Mouse (Mus musculus) kidney, adult 2 months (tissue): ENCODE results near the gene Cirbp. TPM values are rescaled to one million over a fixed set of nuclear protein-coding genes. Genes with fewer than 3 reads are reported as not detected.

ENCODE experiments used
- DNase-seq: peaks from one replicate; pipeline ENCODE4 v3.0.0; 2021
- H3K27ac ChIP-seq: fragments of 200-500 bp; 2 replicates; pipeline ENCODE4 v1.5.1; 2012; ENCODE audit warnings: low read depth, low read length, control low read depth, inconsistent platforms; ENCODE audit not compliant: insufficient read depth
- H3K27me3 ChIP-seq: fragments of 200-500 bp; replicated peaks from 2 replicates; pipeline ENCODE4 v1.6.1; 2012; ENCODE audit warnings: mild to moderate bottlenecking, moderate library complexity, low read length, inconsistent platforms; ENCODE audit not compliant: control insufficient read depth, insufficient read depth
- H3K36me3 ChIP-seq: fragments of 200-500 bp; 2 replicates; pipeline ENCODE4 v1.6.1; 2012; ENCODE audit warnings: mild to moderate bottlenecking, moderate library complexity, low read length, inconsistent platforms; ENCODE audit not compliant: control insufficient read depth, insufficient read depth
- H3K4me1 ChIP-seq: fragments of 200-500 bp; 2 replicates; pipeline ENCODE4 v1.6.1; 2011; ENCODE audit warnings: low read length; ENCODE audit not compliant: control insufficient read depth, insufficient read depth
- H3K4me3 ChIP-seq: fragments of 200-500 bp; 2 replicates; pipeline ENCODE4 v1.5.1; 2011; ENCODE audit warnings: mild to moderate bottlenecking, low read depth, low read length, control low read depth; ENCODE audit not compliant: insufficient read depth
- CTCF ChIP-seq: fragments of 200-500 bp; conservative IDR thresholded peaks from 2 replicates; pipeline ENCODE4 v1.5.1; 2011; ENCODE audit warnings: low read depth, mild to moderate bottlenecking, control low read depth, low read length, moderate library complexity, mixed read lengths; ENCODE audit not compliant: insufficient read depth, insufficient read length
- POLR2A ChIP-seq: fragments of 200-500 bp; IDR thresholded peaks from one replicate; pipeline ENCODE4 v1.6.1; 2011; ENCODE audit warnings: low read depth, low read length, control low read depth
- WGBS: fragments of 180-500 bp; shearing (Covaris S2); methylation state at CpG from one replicate; pipeline ENCODE4 v1.1.7; 2018; 5-methylcytosine and 5-hydroxymethylcytosine counted together
- polyA plus RNA-seq: library from polyadenylated mRNA; depleted of rRNA; stranded (reverse); fragments of >200 nt; gene quantifications from 2 replicates; pipeline ENCODE4 v1.2.3, GENCODE M21; 2012

Cirbp gene
- polyA plus RNA-seq, 1 experiment = 86.7 TPM

DNA sequence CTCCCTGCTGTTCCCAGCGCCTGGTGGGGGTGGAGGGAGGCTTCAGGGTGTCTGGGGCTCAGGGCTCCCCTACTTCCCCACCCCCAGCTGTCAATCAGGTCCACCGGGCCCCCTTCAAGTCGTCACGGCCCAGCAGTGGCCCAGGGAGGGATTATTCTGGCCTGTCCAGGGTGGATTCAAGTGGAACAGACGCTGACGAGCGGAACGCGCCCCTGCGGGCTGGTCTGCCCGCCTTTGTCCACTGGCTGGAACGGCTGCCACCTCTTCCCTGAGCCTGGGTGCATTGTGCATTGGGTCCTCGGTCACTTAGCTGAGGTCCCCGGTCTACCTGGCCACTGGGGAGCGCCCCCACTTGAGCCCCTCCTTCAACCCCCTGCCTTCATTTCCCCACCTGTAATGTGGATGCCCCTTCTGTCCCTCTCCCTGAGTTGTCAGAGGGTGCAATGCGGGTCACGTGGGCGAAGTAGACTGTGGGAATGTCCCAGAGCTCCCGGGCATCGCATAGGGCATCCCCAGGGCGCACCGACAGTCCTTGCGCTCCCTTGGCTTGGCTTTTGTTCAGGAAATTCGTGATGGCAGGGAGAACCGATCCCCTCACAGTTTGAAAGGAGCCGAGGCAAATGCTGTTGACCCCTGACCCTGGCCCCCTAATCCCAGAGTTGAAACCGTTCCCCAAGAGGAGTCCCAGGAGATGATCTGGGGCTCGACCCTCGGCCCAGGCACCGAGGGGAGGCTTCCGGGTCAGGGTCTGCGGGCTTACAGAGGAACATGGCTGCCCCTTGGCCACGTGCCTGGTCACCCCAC lies 31.2 kb downstream of the Cirbp start:
- Histone ChIP-seq H3K36me3 (no peaks in the 10 kb centered on the region), H3K4me3 (no peak overlapping the region), H3K27me3 (no peaks in the 10 kb centered on the region), H3K27ac (no peak overlapping the region), H3K4me1 (no peaks in the 10 kb centered on the region)
- no peak for DNase-seq
- WGBS = 59% methylated on average over 33 of the region's 33 CpGs
- TF ChIP-seq CTCF (no peak), POLR2A (no peak)

DNA sequence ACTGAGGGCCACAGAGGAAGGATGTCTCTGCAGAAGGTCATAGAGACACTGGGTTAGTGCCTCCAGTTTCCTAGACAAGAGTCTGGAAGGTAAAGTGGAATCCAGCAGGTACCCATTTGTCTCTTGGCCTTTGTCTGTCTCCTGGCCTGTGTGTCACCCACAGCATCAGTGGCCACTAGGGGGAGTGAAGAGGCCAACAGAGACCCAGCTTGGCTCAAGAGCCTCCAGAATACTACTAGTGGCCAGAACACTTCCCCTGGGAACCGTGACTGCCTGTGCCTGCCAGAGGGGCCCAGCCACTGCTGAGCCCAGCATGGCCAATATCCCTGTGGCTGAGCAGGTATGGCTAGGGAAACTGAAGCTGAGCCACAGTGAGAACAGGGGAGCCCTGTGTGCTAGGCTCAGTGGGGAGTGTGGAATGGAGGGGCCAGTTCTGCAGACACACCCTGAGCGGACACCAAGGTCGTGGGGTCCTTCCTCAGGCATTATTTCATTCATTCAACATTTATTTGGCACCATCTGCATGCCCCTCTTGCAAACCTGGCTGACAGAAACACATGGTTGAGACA lies 33.7 kb downstream of the Cirbp start:
- Histone ChIP-seq H3K27ac (no peak overlapping the region), H3K4me1 (no peaks in the 10 kb centered on the region), H3K36me3 (no peaks in the 10 kb centered on the region), H3K27me3 (no peaks in the 10 kb centered on the region), H3K4me3 (no peak overlapping the region)
- 52% methylated on average over 3 of the region's 3 CpGs for WGBS
- TF ChIP-seq CTCF (peak; percentile 91), POLR2A (no peak)
- peak; percentile 94 for DNase-seq

DNA sequence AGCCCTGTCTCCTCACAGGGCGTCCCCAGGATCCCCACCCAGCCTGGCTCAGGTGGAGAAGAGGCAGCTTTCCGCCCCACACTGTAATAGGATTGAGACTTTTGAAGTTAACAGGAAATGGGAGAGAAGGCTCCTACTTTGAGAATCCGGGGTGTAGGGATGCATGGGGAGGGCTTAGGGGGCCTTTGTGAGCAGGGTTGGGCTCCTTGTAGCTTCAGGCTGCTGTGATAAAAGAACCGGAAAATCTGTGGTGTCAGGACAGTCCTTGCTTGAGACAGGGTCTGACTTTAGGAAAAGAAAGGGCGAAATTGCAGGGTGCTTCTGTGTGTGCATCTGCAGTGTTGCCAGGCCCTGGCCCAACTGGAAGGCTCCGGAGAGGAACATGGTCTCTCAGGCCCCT lies 34.7 kb downstream of the Cirbp start:
- Histone ChIP-seq H3K4me3 (no peak overlapping the region), H3K36me3 (no peaks in the 10 kb centered on the region), H3K27me3 (no peaks in the 10 kb centered on the region), H3K4me1 (no peaks in the 10 kb centered on the region), H3K27ac (no peak overlapping the region)
- no peak for DNase-seq
- no peak for TF ChIP-seq CTCF
- no peak for TF ChIP-seq POLR2A
- 87% methylated on average over 6 of the region's 6 CpGs for whole genome bisulfite sequencing

- H3K4me3 ChIP-seq = no peak overlapping the region
- no peaks in the 10 kb centered on the region for H3K36me3 ChIP-seq
- no peaks in the 10 kb centered on the region for H3K4me1 ChIP-seq
- 47% methylated on average over 7 of the region's 7 CpGs for WGBS
- no peak overlapping the region for H3K27ac ChIP-seq
- H3K27me3 ChIP-seq = no peaks in the 10 kb centered on the region
- DNase-seq = no peak
- no peak for TF ChIP-seq CTCF
- no peak for TF ChIP-seq POLR2A
These were observed 38.3 kb downstream of the Cirbp start for GRCm38 (mm10) chr10:80204055-80204454.

- 91% methylated on average over 1 of the region's 1 CpGs for WGBS
- H3K27me3 ChIP-seq = no peaks in the 10 kb centered on the region
- H3K4me1 ChIP-seq = no peaks in the 10 kb centered on the region
- no peak for DNase-seq
- no peak for TF ChIP-seq POLR2A
- TF ChIP-seq CTCF = no peak
- H3K4me3 ChIP-seq = no peak overlapping the region
- no peaks in the 10 kb centered on the region for H3K36me3 ChIP-seq
- H3K27ac ChIP-seq = no peak overlapping the region
These were observed 41.4 kb downstream of the Cirbp start for GRCm38 (mm10) chr10:80207201-80207600.

- 85% methylated on average over 10 of the region's 10 CpGs for WGBS
- H3K36me3 ChIP-seq = no peaks in the 10 kb centered on the region
These were observed 41.9 kb downstream of the Cirbp start for GRCm38 (mm10) chr10:80207676-80208075.

GRCm38 (mm10) chr10:80208248-80208647 lies 42.5 kb downstream of the Cirbp start:
- H3K27me3 ChIP-seq = no peaks in the 10 kb centered on the region
- no peak for TF ChIP-seq CTCF
- TF ChIP-seq POLR2A = no peak
- H3K36me3 ChIP-seq = no peaks in the 10 kb centered on the region
- 90% methylated on average over 4 of the region's 4 CpGs for WGBS
- no peak overlapping the region for H3K27ac ChIP-seq
- no peak for DNase-seq
- H3K4me1 ChIP-seq = no peaks in the 10 kb centered on the region
- no peak overlapping the region for H3K4me3 ChIP-seq

More at GRCm38 (mm10) chr10:80207676-80208075, 41.9 kb downstream of the Cirbp start:
- TF ChIP-seq POLR2A = no peak
- no peak for TF ChIP-seq CTCF
- no peak overlapping the region for H3K27ac ChIP-seq
- no peaks in the 10 kb centered on the region for H3K27me3 ChIP-seq
- no peak for DNase-seq
- H3K4me1 ChIP-seq = no peaks in the 10 kb centered on the region
- H3K4me3 ChIP-seq = no peak overlapping the region
